Mouse (Mus musculus): ENCODE results near the gene Ncstn.

DNA sequence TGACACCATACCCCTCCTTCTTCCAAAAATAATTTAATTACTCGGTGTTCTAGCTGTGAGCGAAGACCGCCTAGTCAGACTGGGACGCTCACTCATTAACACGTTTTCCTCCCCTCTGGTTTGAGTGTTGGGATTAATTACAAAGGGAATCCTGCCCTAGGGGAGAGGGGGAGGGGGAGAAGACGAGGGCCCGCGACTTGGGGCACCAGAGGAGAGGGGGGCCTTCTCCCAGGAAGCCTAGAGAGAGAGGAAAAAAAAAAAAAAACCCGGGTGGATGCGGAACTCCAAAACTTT is 54.8 kb downstream of the Ncstn start:
- TF ChIP-seq CTCF (conservative IDR thresholded peaks at IDR 0.05 in 1 of 2, IDR thresholded peaks at IDR 0.05 in 1 of 2; ENCODE audit: low read depth in 2 of 2, low read length in 2 of 2) (no peak), TBP (conservative IDR thresholded peaks at IDR 0.05; ENCODE audit: low read depth, low read length) (no peak), ELF1 (IDR thresholded peaks at IDR 0.05; ENCODE audit: low read depth, low read length) (no peak), POLR2AphosphoS2 (IDR thresholded peaks at IDR 0.05; ENCODE audit: low read depth, low read length) (no peak)

Data from CH12.LX (cell line).